Mouse (Mus musculus) bone marrow macrophage, adult 2 months (primary cell): ENCODE data around the gene 1700001C19Rik.

ENCODE experiments used
- CTCF ChIP-seq: IDR thresholded peaks from 2 replicates; pipeline ENCODE4 v1.5.1; 2012; ENCODE audit warnings: low read depth, mild to moderate bottlenecking, low read length, moderate library complexity
- POLR2A ChIP-seq: IDR thresholded peaks from 2 replicates; pipeline ENCODE4 v1.6.1; 2012; ENCODE audit warnings: mild to moderate bottlenecking, low read depth, low read length, borderline replicate concordance

- no peak for TF ChIP-seq CTCF
- no peak for TF ChIP-seq POLR2A
These were observed 53.9 kb downstream of the 1700001C19Rik start for GRCm38 (mm10) chr17:47383266-47383665.
